Mouse (Mus musculus) NIH3T3 (cell line): Measurements from ENCODE around the gene Ptger1.

Experiments
- DNase-seq: peaks from one replicate; pipeline ENCODE4 v3.0.0-alpha.2; 2012; ENCODE audit warnings: low read depth

Gene Ptger1

GRCm38 (mm10) chr8:83665969-83666865 is at the start of gene Ptger1:
Ptger1 (plus strand) TSS chr8:83666678.
- peak; percentile 88 for DNase-seq

- no peak for DNase-seq
Measured at GRCm38 (mm10) chr8:83617111-83617510, 49.4 kb upstream of the Ptger1 start.

GRCm38 (mm10) chr8:83618566-83618965 is 47.9 kb upstream of the Ptger1 start:
- no peak for DNase-seq

GRCm38 (mm10) chr8:83619568-83620285 is 46.8 kb upstream of the Ptger1 start:
- DNase-seq, result peak; percentile 49

GRCm38 (mm10) chr8:83621691-83622388 is 44.6 kb upstream of the Ptger1 start:
- no peak for DNase-seq

- peak; percentile 93 for DNase-seq
Measured at GRCm38 (mm10) chr8:83622389-83622989, 44.0 kb upstream of the Ptger1 start.

GRCm38 (mm10) chr8:83623549-83623948 is 42.9 kb upstream of the Ptger1 start:
- DNase-seq, result no peak

GRCm38 (mm10) chr8:83624739-83625138 is 41.7 kb upstream of the Ptger1 start:
- peak; percentile 53 for DNase-seq

GRCm38 (mm10) chr8:83625676-83626299 is 40.7 kb upstream of the Ptger1 start:
- DNase-seq, result peak; percentile 38

- no peak for DNase-seq
Measured at GRCm38 (mm10) chr8:83632083-83632707, 34.3 kb upstream of the Ptger1 start.

- peak; percentile 80 for DNase-seq
Measured at GRCm38 (mm10) chr8:83638856-83639255, 27.6 kb upstream of the Ptger1 start.

GRCm38 (mm10) chr8:83639649-83640048 is 26.8 kb upstream of the Ptger1 start:
- DNase-seq, result no peak

- DNase-seq, result no peak
Measured at GRCm38 (mm10) chr8:83647511-83647910, 19.0 kb upstream of the Ptger1 start.

- no peak for DNase-seq
Measured at GRCm38 (mm10) chr8:83648031-83648430, 18.4 kb upstream of the Ptger1 start.

GRCm38 (mm10) chr8:83649699-83650098 is 16.8 kb upstream of the Ptger1 start:
- DNase-seq, result no peak

GRCm38 (mm10) chr8:83652030-83652743 is 14.3 kb upstream of the Ptger1 start, which contains the start of gene Gipc1:
Gipc1 (plus strand) TSS chr8:83652677.
- peak; percentile 98 for DNase-seq

- DNase-seq, result peak; percentile 54
Measured at GRCm38 (mm10) chr8:83652744-83653661, 13.5 kb upstream of the Ptger1 start.

GRCm38 (mm10) chr8:83653662-83654017 is 12.8 kb upstream of the Ptger1 start:
- DNase-seq, result no peak

- DNase-seq, result no peak
Measured at GRCm38 (mm10) chr8:83654725-83655124, 11.8 kb upstream of the Ptger1 start.
